Mouse (Mus musculus) heart, embryonic 10.5 days (tissue): Measurements from ENCODE around the gene Tmem59l. TPM values are rescaled to one million over a fixed set of nuclear protein-coding genes. Genes with fewer than 3 reads are reported as not detected.

ENCODE experiments used
- DNase-seq: peaks from one replicate; pipeline ENCODE4 v3.0.0-alpha.2; 2017; ENCODE audit warnings: low spot score
- H3K27ac ChIP-seq: fragments of 300-500 bp; sonication (generic); 2 replicates; pipeline ENCODE4 v1.5.1; 2016; ENCODE audit warnings: mild to moderate bottlenecking
- H3K27me3 ChIP-seq: fragments of 300-500 bp; sonication (generic); 2 replicates; pipeline ENCODE4 v1.6.1; 2016; ENCODE audit warnings: mild to moderate bottlenecking; ENCODE audit not compliant: poor library complexity, insufficient read depth, severe bottlenecking
- H3K36me3 ChIP-seq: fragments of 300-500 bp; sonication (generic); 2 replicates; pipeline ENCODE4 v1.6.1; 2016; ENCODE audit warnings: mild to moderate bottlenecking, moderate library complexity
- H3K4me1 ChIP-seq: fragments of 300-500 bp; sonication (generic); 2 replicates; pipeline ENCODE4 v1.6.1; 2016; ENCODE audit warnings: mild to moderate bottlenecking
- H3K4me3 ChIP-seq: fragments of 300-500 bp; sonication (generic); 2 replicates; pipeline ENCODE4 v1.5.1; 2016; ENCODE audit warnings: mild to moderate bottlenecking, moderate library complexity
- H3K9me3 ChIP-seq: fragments of 300-500 bp; sonication (generic); 2 replicates; pipeline ENCODE4 v1.6.1; 2016; ENCODE audit warnings: mild to moderate bottlenecking, moderate library complexity
- WGBS: fragments of 180-500 bp; shearing (Covaris S2); methylation state at CpG from one replicate; pipeline ENCODE4 v1.1.7; 2016; 5-methylcytosine and 5-hydroxymethylcytosine counted together
- polyA plus RNA-seq: library from polyadenylated mRNA; unstranded; fragments of >200 nt; fragmentation: Nextera tagmentation; extraction: Ambion mirVana; gene quantifications from 2 replicates; pipeline ENCODE4 v1.2.1, GENCODE M21; 2016

Gene Tmem59l
- 1.2 and 3.6 TPM in 2 replicates for polyA plus RNA-seq

GRCm38 (mm10) chr8:70486941-70487520, at the start of gene Tmem59l:
TSS of gene Tmem59l (minus strand) at chr8:70487358.
- Histone ChIP-seq H3K4me3 (peak within 1 kb of the TSS; percentile 56), H3K27me3 (peaks cover 100% of the 10 kb centered on the region), H3K27ac (peak within 1 kb of the TSS; percentile 72), H3K36me3 (no peaks in the 10 kb centered on the region), H3K4me1 (peaks cover 50% of the 10 kb centered on the region), H3K9me3 (no peaks in the 10 kb centered on the region)
- DNase-seq, result no peak
- WGBS, result 6% methylated on average over 33 of the region's 33 CpGs

- WGBS, result 64% methylated on average over 2 of the region's 2 CpGs
- no peak overlapping the region for H3K27ac ChIP-seq
- H3K4me3 ChIP-seq, result no peak overlapping the region
- H3K9me3 ChIP-seq, result no peaks in the 10 kb centered on the region
- H3K4me1 ChIP-seq, result peaks cover 36% of the 10 kb centered on the region
- no peaks in the 10 kb centered on the region for H3K27me3 ChIP-seq
- no peak for DNase-seq
- peaks cover 69% of the 10 kb centered on the region for H3K36me3 ChIP-seq
These were observed 48.5 kb upstream of the Tmem59l start for GRCm38 (mm10) chr8:70535701-70536100.

- Histone ChIP-seq H3K27me3 (no peaks in the 10 kb centered on the region), H3K9me3 (no peaks in the 10 kb centered on the region), H3K36me3 (peaks cover 74% of the 10 kb centered on the region), H3K4me3 (no peak overlapping the region), H3K4me1 (peaks cover 31% of the 10 kb centered on the region), H3K27ac (no peak overlapping the region)
- WGBS, result 85% methylated on average over 3 of the region's 3 CpGs
- no peak for DNase-seq
These were observed 48.1 kb upstream of the Tmem59l start for GRCm38 (mm10) chr8:70535221-70535620.

- H3K27me3 ChIP-seq, result no peaks in the 10 kb centered on the region
- no peak for DNase-seq
- H3K27ac ChIP-seq, result no peak overlapping the region
- H3K9me3 ChIP-seq, result no peaks in the 10 kb centered on the region
- peaks cover 34% of the 10 kb centered on the region for H3K4me1 ChIP-seq
- no peak overlapping the region for H3K4me3 ChIP-seq
- H3K36me3 ChIP-seq, result peaks cover 83% of the 10 kb centered on the region
- 95% methylated on average over 12 of the region's 12 CpGs for WGBS
These were observed 47.1 kb upstream of the Tmem59l start for GRCm38 (mm10) chr8:70534281-70534680.

GRCm38 (mm10) chr8:70530314-70530713, 43.2 kb upstream of the Tmem59l start:
- no peaks in the 10 kb centered on the region for H3K9me3 ChIP-seq
- no peaks in the 10 kb centered on the region for H3K27me3 ChIP-seq
- peaks cover 63% of the 10 kb centered on the region for H3K36me3 ChIP-seq
- H3K27ac ChIP-seq, result no peak overlapping the region
- no peak overlapping the region for H3K4me3 ChIP-seq
- no peak for DNase-seq
- WGBS, result 92% methylated on average over 2 of the region's 2 CpGs
- H3K4me1 ChIP-seq, result peaks cover 42% of the 10 kb centered on the region

- 93% methylated on average over 3 of the region's 3 CpGs for WGBS
- H3K4me1 ChIP-seq, result peaks cover 36% of the 10 kb centered on the region
- no peaks in the 10 kb centered on the region for H3K9me3 ChIP-seq
- no peak for DNase-seq
- H3K27ac ChIP-seq, result no peak overlapping the region
- H3K36me3 ChIP-seq, result peaks cover 57% of the 10 kb centered on the region
- no peak overlapping the region for H3K4me3 ChIP-seq
- no peaks in the 10 kb centered on the region for H3K27me3 ChIP-seq
These were observed 42.6 kb upstream of the Tmem59l start for GRCm38 (mm10) chr8:70529741-70530161.

GRCm38 (mm10) chr8:70529299-70529698, 42.1 kb upstream of the Tmem59l start:
- Histone ChIP-seq H3K9me3 (no peaks in the 10 kb centered on the region), H3K4me1 (peaks cover 32% of the 10 kb centered on the region), H3K36me3 (peaks cover 53% of the 10 kb centered on the region), H3K27ac (no peak overlapping the region), H3K27me3 (no peaks in the 10 kb centered on the region), H3K4me3 (0 out of 2 replicates have a peak overlapping the region, but pooled peaks have one; percentile 3)
- WGBS, result 73% methylated on average over 5 of the region's 5 CpGs
- no peak for DNase-seq

GRCm38 (mm10) chr8:70528182-70528797, 41.1 kb upstream of the Tmem59l start:
- no peak for DNase-seq
- Histone ChIP-seq H3K36me3 (peaks cover 42% of the 10 kb centered on the region), H3K9me3 (no peaks in the 10 kb centered on the region), H3K27me3 (no peaks in the 10 kb centered on the region), H3K4me1 (peaks cover 33% of the 10 kb centered on the region), H3K27ac (peak overlapping the region; percentile 100), H3K4me3 (peak overlapping the region; percentile 93)
- 23% methylated on average over 13 of the region's 13 CpGs for WGBS

- Histone ChIP-seq H3K9me3 (no peaks in the 10 kb centered on the region), H3K36me3 (peaks cover 36% of the 10 kb centered on the region), H3K4me3 (peak within 1 kb of the TSS; percentile 93), H3K4me1 (peaks cover 34% of the 10 kb centered on the region), H3K27me3 (no peaks in the 10 kb centered on the region), H3K27ac (peak within 1 kb of the TSS; percentile 100)
- DNase-seq, result peak; percentile 99
- under 1% methylated on average over 61 of the region's 61 CpGs for WGBS
These were observed 40.5 kb upstream of the Tmem59l start, which contains the start of the genes Fkbp8 and Kxd1 for GRCm38 (mm10) chr8:70527512-70528181. TSS of gene Fkbp8 (plus strand) at chr8:70527724. TSS of gene Kxd1 (minus strand) at chr8:70527956.

GRCm38 (mm10) chr8:70527111-70527511, 40.0 kb upstream of the Tmem59l start:
- H3K27me3 ChIP-seq, result no peaks in the 10 kb centered on the region
- WGBS, result 2% methylated on average over 8 of the region's 8 CpGs
- H3K4me3 ChIP-seq, result peak overlapping the region; percentile 93

GRCm38 (mm10) chr8:70522592-70523403, 35.6 kb upstream of the Tmem59l start:
- Histone ChIP-seq H3K27ac (peak overlapping the region; percentile 96), H3K9me3 (no peaks in the 10 kb centered on the region), H3K4me3 (peak overlapping the region; percentile 87), H3K27me3 (no peaks in the 10 kb centered on the region), H3K4me1 (peaks cover 24% of the 10 kb centered on the region), H3K36me3 (peaks cover 19% of the 10 kb centered on the region)
- under 1% methylated on average over 51 of the region's 51 CpGs for WGBS
- DNase-seq, result peak; percentile 98

More at GRCm38 (mm10) chr8:70527111-70527511, 40.0 kb upstream of the Tmem59l start:
- H3K4me1 ChIP-seq, result peaks cover 38% of the 10 kb centered on the region
- H3K27ac ChIP-seq, result peak overlapping the region; percentile 100
- DNase-seq, result no peak
- H3K36me3 ChIP-seq, result peaks cover 31% of the 10 kb centered on the region
- no peaks in the 10 kb centered on the region for H3K9me3 ChIP-seq

GRCm38 (mm10) chr8:70519606-70520005, 32.4 kb upstream of the Tmem59l start:
- H3K27ac ChIP-seq, result no peak overlapping the region
- peaks cover 13% of the 10 kb centered on the region for H3K4me1 ChIP-seq
- H3K27me3 ChIP-seq, result no peaks in the 10 kb centered on the region
- WGBS, result 52% methylated on average over 2 of the region's 2 CpGs
- no peaks in the 10 kb centered on the region for H3K9me3 ChIP-seq
- DNase-seq, result no peak
- peaks cover 45% of the 10 kb centered on the region for H3K36me3 ChIP-seq
- no peak overlapping the region for H3K4me3 ChIP-seq
